Mouse (Mus musculus) neural tube, embryonic 14.5 days (tissue): ENCODE measurements around the gene Mybbp1a. TPM values are rescaled to one million over a fixed set of nuclear protein-coding genes. Genes with fewer than 3 reads are reported as not detected.

ENCODE experiments used
- ATAC-seq: fragments of 200-750 bp; cut with Nextera tagmentation; 2 replicates; pipeline ENCODE4 v1.8.0; 2017; ENCODE audit warnings: low read depth, mild to moderate bottlenecking, moderate TSS enrichment, moderate library complexity
- H3K27ac ChIP-seq: fragments of 300-500 bp; sonication (generic); 2 replicates; pipeline ENCODE4 v1.5.1; 2014; ENCODE audit warnings: low read depth, mild to moderate bottlenecking, control low read depth, low read length, moderate library complexity, mixed read lengths
- H3K27me3 ChIP-seq: fragments of 300-500 bp; sonication (generic); 2 replicates; pipeline ENCODE4 v1.6.1; 2014; ENCODE audit warnings: low read length; ENCODE audit not compliant: control insufficient read depth, insufficient read depth
- H3K36me3 ChIP-seq: fragments of 300-500 bp; sonication (generic); 2 replicates; pipeline ENCODE4 v1.6.1; 2014; ENCODE audit warnings: low read length, mixed read lengths; ENCODE audit not compliant: control insufficient read depth, insufficient read depth
- H3K4me1 ChIP-seq: fragments of 300-500 bp; sonication (generic); 2 replicates; pipeline ENCODE4 v1.6.1; 2014; ENCODE audit warnings: low read length; ENCODE audit not compliant: control insufficient read depth, insufficient read depth
- H3K4me2 ChIP-seq: fragments of 300-500 bp; sonication (generic); 2 replicates; pipeline ENCODE4 v1.6.1; 2014; ENCODE audit warnings: mild to moderate bottlenecking, low read depth, low read length, control low read depth
- H3K4me3 ChIP-seq: fragments of 300-500 bp; sonication (generic); 2 replicates; pipeline ENCODE4 v1.5.1; 2014; ENCODE audit warnings: low read depth, low read length, control low read depth, mixed read lengths
- H3K9ac ChIP-seq: fragments of 300-500 bp; sonication (generic); replicated peaks from 2 replicates; pipeline ENCODE4 v1.6.1; 2014; ENCODE audit warnings: low read depth, mild to moderate bottlenecking, control low read depth, low read length, mixed read lengths
- H3K9me3 ChIP-seq: fragments of 300-500 bp; sonication (generic); 2 replicates; pipeline ENCODE4 v1.6.1; 2016; ENCODE audit warnings: low read length; ENCODE audit not compliant: control insufficient read depth
- WGBS: fragments of 180-500 bp; shearing (Covaris S2); extraction: QIAGEN DNeasy Blood & Tissue Kit; methylation state at CpG from one replicate; pipeline ENCODE4 v1.1.7; 2014; 5-methylcytosine and 5-hydroxymethylcytosine counted together
- polyA plus RNA-seq: library from polyadenylated mRNA; unstranded; fragments of >200 nt; fragmentation: Nextera tagmentation; extraction: Ambion mirVana; gene quantifications from 2 replicates; pipeline ENCODE4 v1.2.1, GENCODE M21; 2014

The Mybbp1a gene
- polyA plus RNA-seq, 1 experiment from 2014 or later: 55.1 TPM

DNA sequence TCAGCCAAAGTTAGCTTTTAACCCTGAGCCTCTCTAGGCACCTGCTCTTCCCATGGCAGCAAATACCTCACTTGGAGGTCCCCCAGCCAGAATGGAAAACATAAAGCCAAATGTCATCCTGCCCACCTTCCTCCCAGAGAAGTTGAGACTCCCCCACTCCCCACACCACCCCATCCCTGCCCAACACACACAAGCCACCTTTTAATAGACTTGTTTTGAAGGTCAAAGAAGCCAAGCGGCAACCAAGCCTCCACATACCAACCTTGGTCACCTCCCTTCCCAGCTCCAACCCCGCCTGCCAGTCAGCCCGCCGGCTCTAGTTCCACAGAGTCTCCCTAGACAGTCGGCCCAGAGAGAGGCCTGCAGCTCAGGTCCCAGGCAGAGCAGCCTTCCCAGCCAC, 39.1 kb upstream of the Mybbp1a start:
- Histone ChIP-seq H3K27me3 (no peaks in the 10 kb centered on the region), H3K27ac (no peak overlapping the region), H3K36me3 (no peaks in the 10 kb centered on the region), H3K4me3 (no peak overlapping the region), H3K4me1 (no peaks in the 10 kb centered on the region), H3K9ac (no peak overlapping the region), H3K9me3 (no peaks in the 10 kb centered on the region), H3K4me2 (no peak overlapping the region)
- no peak for ATAC-seq
- WGBS: 86% methylated on average over 5 of the region's 5 CpGs

GRCm38 (mm10) chr11:72402969-72403368, 38.2 kb upstream of the Mybbp1a start:
- no peaks in the 10 kb centered on the region for H3K4me1 ChIP-seq
- whole genome bisulfite sequencing: 91% methylated on average over 12 of the region's 12 CpGs
- no peak overlapping the region for H3K4me3 ChIP-seq
- H3K27ac ChIP-seq: no peak overlapping the region
- ATAC-seq: no peak
- no peak overlapping the region for H3K4me2 ChIP-seq
- no peaks in the 10 kb centered on the region for H3K36me3 ChIP-seq
- no peaks in the 10 kb centered on the region; the same call in 1 of the 2 replicates for H3K27me3 ChIP-seq
- H3K9ac ChIP-seq: no peak overlapping the region
- no peaks in the 10 kb centered on the region for H3K9me3 ChIP-seq

GRCm38 (mm10) chr11:72405532-72405931, 35.6 kb upstream of the Mybbp1a start:
- Histone ChIP-seq H3K9me3 (no peaks in the 10 kb centered on the region), H3K36me3 (no peaks in the 10 kb centered on the region), H3K4me3 (no peak overlapping the region), H3K27ac (no peak overlapping the region), H3K4me1 (peaks cover under 1% of the 10 kb centered on the region; the same call in 1 of the 2 replicates), H3K27me3 (no peaks in the 10 kb centered on the region; the same call in 1 of the 2 replicates), H3K9ac (no peak overlapping the region), H3K4me2 (no peak overlapping the region)
- 75% methylated on average over 4 of the region's 4 CpGs for WGBS
- no peak for ATAC-seq

GRCm38 (mm10) chr11:72406079-72406675, 35.0 kb upstream of the Mybbp1a start:
- H3K4me1 ChIP-seq: peaks cover 7% of the 10 kb centered on the region; the same call in 1 of the 2 replicates
- ATAC-seq: no peak
- no peaks in the 10 kb centered on the region for H3K9me3 ChIP-seq
- H3K9ac ChIP-seq: no peak overlapping the region
- H3K4me2 ChIP-seq: no peak overlapping the region
- WGBS: 63% methylated on average over 8 of the region's 8 CpGs
- peaks cover 3% of the 10 kb centered on the region; the same call in 1 of the 2 replicates for H3K27me3 ChIP-seq
- no peak overlapping the region for H3K27ac ChIP-seq
- no peaks in the 10 kb centered on the region for H3K36me3 ChIP-seq
- H3K4me3 ChIP-seq: no peak overlapping the region

DNA sequence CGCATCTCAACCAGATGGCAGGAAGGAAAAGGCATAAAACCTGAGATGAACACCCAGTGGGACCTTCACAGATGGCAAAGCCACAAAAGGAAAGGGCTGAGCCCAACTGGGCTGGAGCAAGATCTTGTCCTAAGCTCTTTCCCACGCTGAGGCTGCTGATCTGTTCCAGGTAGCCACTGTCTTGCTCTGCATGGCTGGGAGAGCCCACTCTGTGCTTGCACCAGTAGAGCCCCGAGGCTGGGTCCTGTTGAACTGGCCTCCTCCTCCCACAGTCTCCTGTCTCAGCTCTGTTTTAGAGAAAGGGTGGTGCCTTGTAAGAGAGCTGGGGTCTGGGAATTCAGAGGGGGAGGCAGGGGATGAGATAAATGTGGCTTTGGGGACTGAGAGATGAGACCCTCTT, 34.1 kb upstream of the Mybbp1a start:
- Histone ChIP-seq H3K4me3 (no peak overlapping the region), H3K9ac (no peak overlapping the region), H3K9me3 (no peaks in the 10 kb centered on the region), H3K27ac (no peak overlapping the region), H3K4me1 (peaks cover 9% of the 10 kb centered on the region; the same call in 1 of the 2 replicates), H3K4me2 (no peak overlapping the region), H3K27me3 (peaks cover 3% of the 10 kb centered on the region; the same call in 1 of the 2 replicates), H3K36me3 (no peaks in the 10 kb centered on the region)
- no peak for ATAC-seq
- 14% methylated on average over 3 of the region's 3 CpGs for WGBS

- peaks cover 3% of the 10 kb centered on the region; the same call in 1 of the 2 replicates for H3K27me3 ChIP-seq
- ATAC-seq: no peak
- no peaks in the 10 kb centered on the region for H3K9me3 ChIP-seq
- H3K9ac ChIP-seq: no peak overlapping the region
- WGBS: 6% methylated on average over 7 of the region's 7 CpGs
- no peak overlapping the region for H3K27ac ChIP-seq
- H3K4me1 ChIP-seq: peaks cover 9% of the 10 kb centered on the region; the same call in 1 of the 2 replicates
- no peaks in the 10 kb centered on the region for H3K36me3 ChIP-seq
- no peak overlapping the region for H3K4me3 ChIP-seq
- no peak overlapping the region for H3K4me2 ChIP-seq
Measured at GRCm38 (mm10) chr11:72407574-72407973, 33.6 kb upstream of the Mybbp1a start.

DNA sequence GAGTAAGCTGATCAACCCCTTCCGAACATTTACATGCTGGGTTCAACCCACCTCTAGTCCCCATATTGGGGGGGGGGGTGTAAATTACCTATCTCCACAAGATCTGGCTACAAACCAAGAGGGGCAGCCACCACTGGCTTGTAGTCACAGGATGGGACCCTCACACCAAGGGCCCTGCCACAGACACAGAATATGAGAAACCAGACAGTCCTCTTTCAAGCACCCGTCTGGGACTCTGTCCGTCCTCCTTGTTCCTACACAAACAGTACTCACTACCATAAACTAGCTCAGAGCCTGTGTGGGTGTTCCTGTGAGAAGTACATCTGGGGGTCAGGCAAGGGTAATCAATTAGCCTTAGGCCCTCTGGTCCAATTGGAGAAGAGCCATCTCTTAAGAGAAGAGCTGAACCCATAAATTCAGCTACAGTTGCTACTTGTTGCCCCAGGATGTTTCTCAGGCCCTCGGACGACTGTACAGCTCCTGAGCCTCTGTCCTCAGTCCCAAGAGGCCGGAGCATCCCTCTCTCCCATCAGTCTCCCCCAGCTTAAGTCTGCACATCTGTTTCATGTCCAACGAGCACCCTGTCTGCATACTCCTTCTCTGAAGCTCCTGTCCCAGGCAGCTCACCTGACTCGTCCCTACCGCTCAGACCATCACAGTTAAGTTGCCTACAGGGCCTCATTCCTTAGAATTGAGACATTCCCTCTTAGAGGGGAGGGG, 32.5 kb upstream of the Mybbp1a start:
- no peaks in the 10 kb centered on the region for H3K36me3 ChIP-seq
- no peak overlapping the region for H3K9ac ChIP-seq
- H3K4me3 ChIP-seq: no peak overlapping the region
- ATAC-seq: no peak
- WGBS: 28% methylated on average over 9 of the region's 9 CpGs
- H3K9me3 ChIP-seq: no peaks in the 10 kb centered on the region
- H3K4me2 ChIP-seq: no peak overlapping the region
- H3K27ac ChIP-seq: no peak overlapping the region
- H3K27me3 ChIP-seq: peaks cover 3% of the 10 kb centered on the region; the same call in 1 of the 2 replicates
- peaks cover 9% of the 10 kb centered on the region; the same call in 1 of the 2 replicates for H3K4me1 ChIP-seq

DNA sequence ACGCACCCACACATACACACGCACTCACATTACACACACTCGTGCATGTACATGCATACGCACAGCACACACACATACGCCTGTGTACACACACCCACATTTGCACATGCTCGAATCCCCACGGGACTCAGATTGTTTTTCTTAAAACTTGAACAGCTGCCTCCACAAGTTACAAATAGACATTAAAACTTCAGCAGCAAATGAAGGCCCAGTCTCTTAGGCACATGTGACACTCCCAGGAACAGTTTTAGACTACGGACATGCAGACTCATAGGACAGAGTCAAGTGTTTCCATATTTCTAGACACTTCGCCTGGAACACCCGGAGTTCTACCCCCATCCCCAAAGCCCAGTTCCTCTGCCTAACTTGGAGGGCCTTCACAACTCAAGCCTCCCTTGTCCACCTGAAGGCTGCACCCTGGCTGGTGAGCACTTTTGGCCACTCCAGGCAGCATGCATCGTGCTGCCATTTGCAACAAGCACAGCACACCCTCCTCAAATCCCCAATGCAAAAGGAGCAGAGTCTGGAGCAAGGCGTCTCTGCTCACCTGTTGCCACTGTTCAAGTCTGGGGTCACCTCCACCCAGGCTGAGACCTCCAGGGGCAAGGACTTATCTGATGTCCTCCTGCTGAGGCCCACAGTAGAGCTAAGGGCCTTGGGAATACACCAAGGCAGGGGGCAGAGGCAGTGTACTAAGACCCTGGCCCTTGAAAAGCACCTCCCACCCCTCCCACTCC, 31.3 kb upstream of the Mybbp1a start:
- Histone ChIP-seq H3K4me1 (peaks cover 9% of the 10 kb centered on the region; the same call in 1 of the 2 replicates), H3K9ac (no peak overlapping the region), H3K9me3 (no peaks in the 10 kb centered on the region), H3K27ac (no peak overlapping the region), H3K4me2 (no peak overlapping the region), H3K4me3 (no peak overlapping the region), H3K36me3 (no peaks in the 10 kb centered on the region), H3K27me3 (peaks cover 3% of the 10 kb centered on the region; the same call in 1 of the 2 replicates)
- ATAC-seq: no peak
- 51% methylated on average over 12 of the region's 12 CpGs for WGBS
